Mouse (Mus musculus) heart, adult 8-10 months (tissue): Measurements from ENCODE around the gene Scn10a. TPM values are rescaled to one million over a fixed set of nuclear protein-coding genes. Genes with fewer than 3 reads are reported as not detected.
A peak's percentile ranks its signal among the peaks of the same experiment; 100 is the strongest.

ENCODE experiments used
- DNase-seq: peaks from one replicate; pipeline ENCODE4 v3.0.0; 2022; ENCODE audit warnings: low spot score
- total RNA-seq, 4 experiments: library from RNA; stranded (reverse); gene quantifications; 2 replicates each; pipeline ENCODE4 v1.2.4; 2022

Gene Scn10a
- total RNA-seq, 4 experiments from 2014 or later, result 0.65 to 1.0 (median 0.74) TPM

GRCm38 (mm10) chr9:119575732-119576131, 143.4 kb downstream of the Scn10a start:
- DNase-seq, result no peak

- DNase-seq, result peak; percentile 67
These were observed 144.8 kb downstream of the Scn10a start for GRCm38 (mm10) chr9:119574366-119574765.

DNA sequence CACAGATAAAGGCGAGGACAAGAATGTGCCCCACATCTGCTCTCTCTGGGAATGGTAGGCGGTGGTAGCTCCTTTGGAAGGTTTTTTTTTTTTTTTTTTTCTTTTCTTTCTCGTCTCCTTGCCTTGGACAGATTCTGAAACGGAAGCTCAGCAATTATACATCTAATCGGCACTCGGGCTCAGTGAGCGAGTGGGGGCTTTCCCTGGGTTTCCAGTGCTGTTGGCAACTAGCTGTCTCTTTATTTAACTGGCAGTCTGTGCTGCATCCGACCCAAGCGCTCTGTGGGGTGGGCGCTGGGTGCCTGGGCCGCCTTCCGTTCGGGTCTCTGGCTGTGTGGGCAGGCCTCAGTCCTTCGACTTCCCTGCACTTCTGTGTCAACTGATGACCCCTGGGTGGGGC, 146.1 kb downstream of the Scn10a start:
- DNase-seq, result no peak

DNA sequence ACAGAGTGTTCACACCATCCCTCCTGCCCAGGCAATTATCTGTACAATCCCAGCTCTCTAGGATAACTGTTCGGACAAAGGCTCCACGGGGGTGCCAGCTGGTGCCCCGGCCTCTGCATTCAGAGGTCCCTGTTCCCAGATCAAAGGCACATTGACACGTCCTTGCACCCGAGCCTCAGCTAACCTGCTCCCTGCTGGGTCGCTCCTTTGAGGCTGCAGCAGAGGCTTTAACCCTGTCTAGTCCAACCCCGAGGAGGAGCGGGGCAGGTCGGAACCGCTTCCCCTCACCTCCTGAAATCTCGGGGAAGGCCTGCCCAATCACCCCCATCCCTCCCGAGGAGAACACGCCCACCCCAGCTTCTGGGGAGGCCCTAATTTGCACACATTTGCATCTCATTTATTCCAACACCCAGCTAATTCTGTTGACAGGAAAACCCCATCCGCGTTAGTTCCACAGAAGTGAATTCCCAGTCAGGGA, 147.7 kb downstream of the Scn10a start:
- no peak for DNase-seq

GRCm38 (mm10) chr9:119570652-119571051, 148.5 kb downstream of the Scn10a start:
- peak; percentile 32 for DNase-seq

DNA sequence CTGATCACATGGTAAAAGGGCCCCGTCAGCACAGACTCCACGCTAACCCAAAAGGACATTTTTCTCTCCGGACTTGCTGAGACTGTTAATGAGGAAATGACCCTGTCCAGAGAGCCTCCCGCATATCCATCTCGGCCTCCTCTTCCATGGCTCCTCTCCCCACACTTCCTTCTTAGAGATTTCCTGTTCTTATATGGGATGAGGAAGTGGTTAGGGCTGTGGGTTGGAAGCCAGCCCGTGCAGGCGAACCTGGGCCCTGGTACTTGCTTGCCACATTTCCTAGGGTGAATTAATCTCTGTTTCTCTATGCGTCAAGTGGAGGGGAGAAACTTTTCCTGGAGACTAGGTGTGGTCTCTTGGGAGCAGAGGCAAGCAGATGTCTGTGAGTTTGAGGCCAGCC, 150.4 kb downstream of the Scn10a start:
- no peak for DNase-seq

GRCm38 (mm10) chr9:119567800-119568199, 151.3 kb downstream of the Scn10a start:
- DNase-seq, result no peak

DNA sequence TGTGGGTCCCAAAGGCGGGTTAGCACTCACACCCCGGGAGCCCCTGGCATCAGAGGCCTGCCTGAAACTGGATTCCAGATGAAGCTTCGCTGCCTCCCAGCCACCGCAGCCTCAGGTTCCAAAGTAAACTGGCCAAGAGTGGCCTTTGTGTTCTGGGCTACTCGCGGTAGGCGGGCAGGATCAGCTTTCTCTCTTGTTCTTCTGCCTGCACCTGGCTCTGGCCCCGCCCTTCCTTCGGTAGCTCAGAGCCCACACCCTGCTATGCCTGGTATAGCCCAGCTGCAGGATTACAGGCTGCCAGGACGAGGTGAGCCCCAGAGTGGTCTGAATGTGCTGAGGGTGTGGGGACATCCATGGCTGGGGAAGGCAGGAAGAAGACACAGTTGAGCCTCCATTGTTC, 152.9 kb downstream of the Scn10a start:
- no peak for DNase-seq

- DNase-seq, result no peak
These were observed 154.3 kb downstream of the Scn10a start for GRCm38 (mm10) chr9:119564803-119565202.

DNA sequence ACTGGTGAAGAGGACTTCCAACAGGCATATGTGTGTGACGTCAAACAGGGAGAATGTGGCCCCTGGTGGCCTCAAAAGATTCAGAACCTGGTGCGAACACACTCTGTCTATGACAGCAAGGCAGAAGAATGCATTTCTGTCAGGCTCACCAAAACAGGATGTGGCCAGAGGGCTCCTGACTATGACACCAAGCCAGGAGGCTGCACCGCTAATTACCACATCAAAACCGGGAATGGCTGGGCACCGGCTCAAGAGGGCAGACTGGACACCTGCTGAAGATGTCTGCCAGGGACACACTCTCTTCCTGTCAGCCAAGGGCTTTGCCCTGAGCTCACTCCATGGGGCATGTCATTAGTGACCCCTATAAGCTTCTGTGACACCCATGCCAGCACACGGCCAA, 155.5 kb downstream of the Scn10a start:
- DNase-seq, result peak; percentile 63

- DNase-seq, result no peak
These were observed 156.9 kb downstream of the Scn10a start for GRCm38 (mm10) chr9:119562256-119562655.

- DNase-seq, result peak; percentile 30
These were observed 157.4 kb downstream of the Scn10a start for GRCm38 (mm10) chr9:119561746-119562145.

DNA sequence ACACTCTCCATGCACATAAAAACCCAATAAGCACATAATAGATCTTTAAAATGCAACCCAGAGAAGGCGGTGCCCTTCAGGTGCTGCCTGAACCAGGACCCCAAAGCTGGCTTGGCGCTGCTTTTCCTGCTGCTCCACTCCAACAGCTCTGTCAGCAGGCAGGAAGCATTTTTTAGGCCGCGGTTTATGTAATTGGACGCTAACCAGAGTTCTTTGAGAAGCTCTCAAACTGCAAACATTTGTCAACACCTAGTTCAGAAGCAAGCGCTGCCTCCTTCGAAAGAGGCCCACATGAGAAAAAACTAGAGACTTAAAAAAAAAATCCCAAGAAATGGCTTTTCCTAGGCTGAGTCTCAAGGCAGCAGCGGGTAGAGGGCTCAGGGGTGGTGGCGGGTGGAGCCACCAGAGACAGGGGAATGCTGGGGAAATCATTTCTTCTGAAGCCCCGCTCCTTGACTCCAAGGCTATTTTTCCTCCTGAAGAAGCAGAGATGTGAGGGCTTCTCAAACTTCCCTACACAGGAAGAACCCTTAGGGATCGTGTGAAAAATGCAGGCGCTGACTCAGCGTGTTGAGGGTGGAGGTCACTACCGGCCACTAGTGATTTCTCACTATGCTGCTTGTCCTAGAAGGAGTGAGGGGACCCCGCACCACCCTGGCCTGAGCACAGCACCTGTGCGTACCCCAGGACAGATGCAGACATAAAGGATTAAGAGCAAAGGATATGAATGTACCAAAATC, 159.4 kb downstream of the Scn10a start:
- DNase-seq, result no peak

Other genes starting within 250 kb of the Scn10a start
- 100 to 1,000 TPM; 176 to 234 (median 203) TPM for gene Scn5a, start 140.3 kb downstream of the Scn10a start, total RNA-seq
- gene Scn11a, start 106.1 kb upstream of the Scn10a start, total RNA-seq, result under 1 TPM in 1 of 4 experiments, not detected in 3; 0.09 TPM
- 10 to 100 TPM; 22.3 to 25.9 (median 23.6) TPM for gene Wdr48, start 175.6 kb upstream of the Scn10a start, total RNA-seq
- 10 to 100 TPM; 35.0 to 41.4 (median 37.9) TPM for gene Gorasp1, start 218.2 kb upstream of the Scn10a start, total RNA-seq
- gene Ttc21a, start 218.3 kb upstream of the Scn10a start, total RNA-seq, result under 1 TPM in 1 of 4 experiments, not detected in 3; 0.09 TPM